Mouse (Mus musculus): ENCODE results near the gene Nkap. TPM values are rescaled to one million over a fixed set of nuclear protein-coding genes. Genes with fewer than 3 reads are reported as not detected.
A peak's percentile ranks its signal among the peaks of the same experiment; 100 is the strongest.
"Not testable (repeated sequence)": the region's sequence is repeated elsewhere in the genome, so short reads cannot be mapped to it uniquely, and the experiment has no call there.

Nkap gene
- polyA plus RNA-seq (2012; rRNA removed) (1.7 and 2.3 TPM in 2 replicates), polyA plus RNA-seq (2014; fragmentation: Nextera tagmentation; extraction: Ambion mirVana) (4.4 and 5.1 TPM in 2 replicates)

DNA sequence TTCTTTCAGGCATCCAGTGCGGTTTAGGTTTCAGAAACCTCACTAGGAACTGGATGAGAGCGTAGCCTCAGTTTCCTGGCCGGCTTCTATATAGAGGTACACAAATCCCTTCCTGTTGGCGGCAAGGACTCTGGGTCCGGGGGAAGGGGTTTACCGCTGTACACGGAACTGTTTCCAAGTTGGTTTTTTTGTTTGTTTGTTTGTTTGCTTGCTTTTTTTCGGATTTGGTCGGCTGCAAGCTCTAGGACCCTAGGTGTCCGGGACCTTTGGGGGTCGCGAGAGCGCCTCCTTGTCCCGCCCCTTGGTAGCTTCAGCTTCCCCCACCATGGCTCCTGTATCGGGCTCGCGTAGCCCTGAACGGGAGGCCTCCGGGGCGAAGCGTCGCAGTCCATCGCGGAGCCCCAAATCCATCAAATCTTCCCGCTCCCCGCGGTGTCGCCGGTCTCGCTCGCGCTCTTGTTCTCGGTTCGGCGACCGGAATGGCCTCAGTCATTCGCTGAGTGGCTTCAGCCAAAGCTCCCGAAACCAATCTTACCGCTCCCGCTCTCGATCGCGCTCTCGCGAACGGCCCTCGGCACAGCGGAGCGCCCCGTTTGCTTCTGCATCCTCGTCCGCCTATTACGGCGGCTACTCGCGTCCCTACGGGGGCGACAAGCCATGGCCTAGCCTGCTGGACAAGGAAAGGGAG lies at the start of gene Nkap:
Gene Nkap, plus strand, starts transcription at position 125 of the 688 bp plus-strand sequence.
- 11% methylated on average over 58 of the region's 58 CpGs for WGBS (ENCODE audit: insufficient replicate concordance)
- Histone ChIP-seq H3K27ac (peak within 1 kb of the TSS; percentile 24), H3K36me3 (replicated peaks; ENCODE audit: control insufficient read depth, insufficient read depth, low read depth) (no peaks in the 10 kb centered on the region), H3K9ac (replicated peaks) (peak within 1 kb of the TSS; percentile 87), H3K4me1 (replicated peaks; ENCODE audit: control insufficient read depth in 2 of 2, insufficient read depth in 2 of 2, low read length in 1 of 2) (peaks cover 0 to 3% of the 10 kb centered on the region in 2 experiments; a peak in 2 of 4 replicates), H3K27me3 (ENCODE audit: control insufficient read depth, insufficient read depth, low read length) (no peaks in the 10 kb centered on the region), H3K4me2 (ENCODE audit: low read depth) (peak within 1 kb of the TSS; percentile 62), H3K4me3 (ENCODE audit: insufficient read depth in 1 of 2, low read depth in 2 of 2, low read length in 2 of 2) (peak within 1 kb of the TSS; percentile 73 to 92), H3K9me3 (ENCODE audit: control insufficient read depth, low read length) (no peaks in the 10 kb centered on the region)
- DNase-seq (ENCODE audit: low read depth in 3 of 3, low spot score in 3 of 3), result peak; percentile 64 to 68 (median 66)
- ATAC-seq (ENCODE audit: insufficient read depth), result peak; percentile 92
- no peak for TF ChIP-seq EP300 (IDR thresholded peaks at IDR 0.05; ENCODE audit: low read depth)
- no peak for TF ChIP-seq CTCF (IDR thresholded peaks at IDR 0.05; ENCODE audit: low read depth)

DNA sequence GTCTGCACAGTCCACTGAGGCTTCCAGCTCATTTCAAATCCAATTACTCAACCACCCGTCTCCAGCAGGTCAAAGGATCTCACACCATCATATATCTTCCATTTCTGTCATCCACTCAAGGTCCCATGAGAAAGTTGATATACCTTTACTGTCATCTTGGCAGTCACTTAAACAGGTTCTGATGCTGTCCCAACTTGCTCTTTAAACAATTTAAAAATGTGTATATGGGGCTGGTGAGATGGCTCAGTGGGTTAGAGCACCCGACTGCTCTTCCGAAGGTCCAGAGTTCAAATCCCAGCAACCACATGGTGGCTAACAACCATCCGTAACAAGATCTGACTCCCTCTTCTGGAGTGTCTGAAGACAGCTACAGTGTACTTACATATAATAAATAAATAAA lies 46.2 kb upstream of the Nkap start:
- not testable (repeated sequence) for ATAC-seq (ENCODE audit: insufficient read depth); H3K9ac ChIP-seq (replicated peaks); H3K4me1 ChIP-seq (replicated peaks; ENCODE audit: control insufficient read depth in 2 of 2, insufficient read depth in 2 of 2, low read length in 1 of 2); H3K9me3 ChIP-seq (ENCODE audit: control insufficient read depth, low read length); H3K4me3 ChIP-seq (ENCODE audit: insufficient read depth in 1 of 2, low read depth in 2 of 2, low read length in 2 of 2); H3K4me2 ChIP-seq (ENCODE audit: low read depth); H3K27me3 ChIP-seq (ENCODE audit: control insufficient read depth, insufficient read depth, low read length); DNase-seq (ENCODE audit: low read depth in 3 of 3, low spot score in 3 of 3); H3K27ac ChIP-seq
- WGBS (ENCODE audit: insufficient replicate concordance), result 61% methylated on average over 3 of the region's 4 CpGs
- peaks cover 17% of the 10 kb centered on the region for H3K36me3 ChIP-seq (replicated peaks; ENCODE audit: control insufficient read depth, insufficient read depth, low read depth)

GRCm38 (mm10) chrX:37081194-37081593 lies 45.4 kb upstream of the Nkap start:
- DNase-seq (ENCODE audit: low read depth in 3 of 3, low spot score in 3 of 3), result no peak
- Histone ChIP-seq H3K9ac (replicated peaks) (no peak overlapping the region), H3K4me1 (replicated peaks; ENCODE audit: control insufficient read depth in 2 of 2, insufficient read depth in 2 of 2, low read length in 1 of 2) (peaks cover 0 to 5% of the 10 kb centered on the region in 2 experiments; a peak in 1 of 4 replicates), H3K4me3 (ENCODE audit: insufficient read depth in 1 of 2, low read depth in 2 of 2, low read length in 2 of 2) (no peak overlapping the region), H3K4me2 (ENCODE audit: low read depth) (no peak overlapping the region), H3K9me3 (ENCODE audit: control insufficient read depth, low read length) (no peaks in the 10 kb centered on the region), H3K27ac (no peak overlapping the region), H3K27me3 (ENCODE audit: control insufficient read depth, insufficient read depth, low read length) (no peaks in the 10 kb centered on the region), H3K36me3 (replicated peaks; ENCODE audit: control insufficient read depth, insufficient read depth, low read depth) (peaks cover 17% of the 10 kb centered on the region)
- TF ChIP-seq CTCF (IDR thresholded peaks at IDR 0.05; ENCODE audit: low read depth) (no peak), EP300 (IDR thresholded peaks at IDR 0.05; ENCODE audit: low read depth) (no peak)
- ATAC-seq (ENCODE audit: insufficient read depth), result no peak
- WGBS (ENCODE audit: insufficient replicate concordance), result 40% methylated on average over 6 of the region's 6 CpGs

GRCm38 (mm10) chrX:37084318-37084926 lies 42.2 kb upstream of the Nkap start:
- Histone ChIP-seq H3K9ac (replicated peaks) (peak overlapping the region; percentile 83), H3K9me3 (ENCODE audit: control insufficient read depth, low read length) (no peaks in the 10 kb centered on the region), H3K27ac (peak overlapping the region; percentile 81), H3K4me2 (ENCODE audit: low read depth) (peak overlapping the region; percentile 75), H3K36me3 (replicated peaks; ENCODE audit: control insufficient read depth, insufficient read depth, low read depth) (peaks cover 17% of the 10 kb centered on the region), H3K27me3 (ENCODE audit: control insufficient read depth, insufficient read depth, low read length) (no peaks in the 10 kb centered on the region), H3K4me3 (ENCODE audit: insufficient read depth in 1 of 2, low read depth in 2 of 2, low read length in 2 of 2) (peak overlapping the region; percentile 71 to 99), H3K4me1 (replicated peaks; ENCODE audit: control insufficient read depth in 2 of 2, insufficient read depth in 2 of 2, low read length in 1 of 2) (peaks cover 0 to 7% of the 10 kb centered on the region in 2 experiments; a peak in 1 of 4 replicates)
- WGBS (ENCODE audit: insufficient replicate concordance), result 10% methylated on average over 19 of the region's 19 CpGs
- ATAC-seq (ENCODE audit: insufficient read depth) (peak; percentile 23; the same call in 1 of the 2 replicates), DNase-seq (ENCODE audit: low read depth in 3 of 3, low spot score in 3 of 3) (peak in 2 of 3 experiments; percentile 31 to 33)
- TF ChIP-seq CTCF (IDR thresholded peaks at IDR 0.05; ENCODE audit: low read depth), result no peak
- no peak for TF ChIP-seq EP300 (IDR thresholded peaks at IDR 0.05; ENCODE audit: low read depth)
